Mouse (Mus musculus) ES-Bruce4 (cell line): ENCODE results near the gene Sdhc. TPM values are rescaled to one million over a fixed set of nuclear protein-coding genes. Genes with fewer than 3 reads are reported as not detected.

ENCODE experiments used
- polyA plus RNA-seq: library from polyadenylated mRNA; stranded (reverse); fragments of >200 nt; gene quantifications from 2 replicates; pipeline ENCODE4 v1.2.4, GENCODE M21; 2011; ENCODE audit warnings: low read depth; ENCODE audit not compliant: missing spikeins, insufficient read depth, insufficient read length

Sdhc gene
- polyA plus RNA-seq, 1 experiment: 273 TPM

Other genes with a start within 250 kb of the Sdhc start
- not detected in 2 replicates for gene Fcrlb, start 237.7 kb downstream of the Sdhc start, polyA plus RNA-seq
- gene Fcrla, start 223.0 kb downstream of the Sdhc start, polyA plus RNA-seq: not detected in 2 replicates
- not detected in 2 replicates for gene Fcgr2b, start 174.1 kb downstream of the Sdhc start, polyA plus RNA-seq
- gene Fcgr4, start 131.7 kb downstream of the Sdhc start, polyA plus RNA-seq: not detected in 2 replicates
- gene Fcgr3, start 85.7 kb downstream of the Sdhc start, polyA plus RNA-seq: 0.78 and 0.87 TPM in 2 replicates
- 6.4 and 7.5 TPM in 2 replicates for gene Cfap126, start 36.7 kb downstream of the Sdhc start, polyA plus RNA-seq
- gene Mpz, start 108 bp upstream of the Sdhc start, polyA plus RNA-seq: 1.1 and 1.3 TPM in 2 replicates
- 0.37 and 0.70 TPM in 2 replicates for gene Pcp4l1, start 45.7 kb upstream of the Sdhc start, polyA plus RNA-seq
- not detected in 2 replicates for gene Nr1i3, start 63.4 kb upstream of the Sdhc start, polyA plus RNA-seq
- 18.3 and 25.1 TPM in 2 replicates for gene Tomm40l, start 71.9 kb upstream of the Sdhc start, polyA plus RNA-seq
- gene Apoa2, start 74.5 kb upstream of the Sdhc start, polyA plus RNA-seq: 18.0 and 19.1 TPM in 2 replicates
- 0.91 TPM in 1 of 2 replicates, not detected in the other for gene Fcer1g, start 83.8 kb upstream of the Sdhc start, polyA plus RNA-seq
- 3.5 and 4.3 TPM in 2 replicates for gene Adamts4, start 99.8 kb upstream of the Sdhc start, polyA plus RNA-seq
- gene Ndufs2, start 100.8 kb upstream of the Sdhc start, polyA plus RNA-seq: 158 and 163 TPM in 2 replicates
- gene B4galt3, start 119.7 kb upstream of the Sdhc start, polyA plus RNA-seq: 59.7 and 64.8 TPM in 2 replicates
- gene Ppox, start 130.6 kb upstream of the Sdhc start, polyA plus RNA-seq: 23.8 and 25.2 TPM in 2 replicates
- 48.4 and 51.2 TPM in 2 replicates for gene Usp21, start 137.4 kb upstream of the Sdhc start, polyA plus RNA-seq
- 59.8 and 66.0 TPM in 2 replicates for gene Ufc1, start 144.4 kb upstream of the Sdhc start, polyA plus RNA-seq
- 45.2 and 49.8 TPM in 2 replicates for gene Dedd, start 178.5 kb upstream of the Sdhc start, polyA plus RNA-seq
- gene Nit1, start 195.0 kb upstream of the Sdhc start, polyA plus RNA-seq: 42.9 and 52.0 TPM in 2 replicates
- gene Pfdn2, start 195.1 kb upstream of the Sdhc start, polyA plus RNA-seq: 177 and 182 TPM in 2 replicates
- 0.52 and 0.73 TPM in 2 replicates for gene Klhdc9, start 210.2 kb upstream of the Sdhc start, polyA plus RNA-seq
- 4.3 and 4.6 TPM in 2 replicates for gene Nectin4, start 219.5 kb upstream of the Sdhc start, polyA plus RNA-seq
- gene Arhgap30, start 238.4 kb upstream of the Sdhc start, polyA plus RNA-seq: 0.78 and 1.1 TPM in 2 replicates